Mouse (Mus musculus): ENCODE data around the gene Heatr6. TPM values are rescaled to one million over a fixed set of nuclear protein-coding genes. Genes with fewer than 3 reads are reported as not detected.

Heatr6 gene
- 3.6 and 13.1 TPM in 2 replicates for polyA plus RNA-seq (2011; ENCODE audit: insufficient read depth, insufficient read length, low replicate concordance, missing spikeins)

DNA sequence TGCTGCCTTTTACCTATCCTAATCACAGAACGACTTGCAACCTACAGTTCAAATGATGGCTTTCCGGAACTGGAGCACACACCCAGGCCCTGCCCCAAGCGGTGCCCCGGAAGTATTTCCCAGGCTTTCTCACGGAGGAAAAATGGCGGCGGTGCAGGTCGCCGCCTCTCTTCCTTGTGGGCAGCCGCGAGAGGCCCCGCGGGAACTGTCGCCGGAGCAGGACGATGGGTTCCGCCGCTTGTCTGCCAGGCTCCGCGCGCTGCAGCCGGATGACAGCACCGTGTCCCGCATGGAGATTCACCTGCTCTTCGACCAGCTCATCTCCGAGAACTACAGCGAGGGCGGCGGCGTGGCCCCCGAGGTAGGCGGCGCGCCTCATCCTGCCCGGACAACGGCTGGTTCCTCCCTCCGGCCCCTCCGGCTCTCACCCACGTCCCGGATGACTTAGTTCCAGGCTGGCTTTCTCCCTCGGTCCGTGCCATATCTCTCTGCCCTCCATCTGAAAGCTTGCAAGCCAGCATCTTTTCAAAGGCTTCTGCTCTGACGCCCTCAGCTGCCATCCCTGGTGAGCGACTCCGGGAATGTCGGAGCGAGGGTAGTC lies at the start of gene Heatr6:
Gene Heatr6 (plus strand): TSS at position 116 of the 601 bp plus-strand sequence.
- under 1% methylated on average over 47 of the region's 47 CpGs for WGBS
- no peaks in the 10 kb centered on the region; the same call in 1 of the 2 replicates for H3K4me1 ChIP-seq (ENCODE audit: control insufficient read depth, insufficient read depth, low read length)
- TF ChIP-seq CTCF (IDR thresholded peaks at IDR 0.05; ENCODE audit: control insufficient read depth, insufficient read depth, low read length) (no peak), POLR2A (IDR thresholded peaks at IDR 0.05; ENCODE audit: borderline replicate concordance, control insufficient read depth, low read depth, low read length) (peak; percentile 18; the same call in 1 of the 2 replicates)
- H3K4me3 ChIP-seq (replicated peaks; ENCODE audit: control insufficient read depth, low read depth, low read length) = peak within 1 kb of the TSS; percentile 88
- H3K27ac ChIP-seq (ENCODE audit: control insufficient read depth, insufficient read depth, low read depth, low read length, poor library complexity) = peak within 1 kb of the TSS; percentile 84

DNA sequence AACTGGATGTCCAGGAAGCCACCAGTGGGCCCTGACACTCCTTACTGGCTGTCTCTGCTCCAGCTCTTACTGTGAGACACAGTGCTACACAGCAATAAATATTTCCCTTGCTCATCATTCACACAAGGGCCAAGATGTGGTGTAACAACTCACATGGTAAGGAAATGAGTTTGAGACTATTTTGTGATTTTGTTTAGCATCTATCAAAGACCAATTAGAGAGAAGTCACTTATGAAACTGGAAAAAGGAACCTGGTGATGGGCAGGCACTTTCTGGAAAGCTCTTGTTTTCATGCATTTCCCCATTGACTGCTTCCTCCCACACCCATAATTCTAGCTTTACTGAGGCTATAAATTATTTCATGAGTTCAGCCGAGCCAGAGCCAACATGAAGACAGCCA lies 49.8 kb upstream of the Heatr6 start, which contains the start of gene Wfdc17:
Gene Wfdc17 (plus strand): TSS at position 287 of the 400 bp plus-strand sequence.
- Histone ChIP-seq H3K27ac (ENCODE audit: control insufficient read depth, insufficient read depth, low read depth, low read length, poor library complexity) (no peak within 1 kb of the TSS; the same call in 1 of the 2 replicates), H3K4me3 (replicated peaks; ENCODE audit: control insufficient read depth, low read depth, low read length) (no peak within 1 kb of the TSS), H3K4me1 (ENCODE audit: control insufficient read depth, insufficient read depth, low read length) (no peaks in the 10 kb centered on the region)
- TF ChIP-seq CTCF (IDR thresholded peaks at IDR 0.05; ENCODE audit: control insufficient read depth, insufficient read depth, low read length) (no peak), POLR2A (IDR thresholded peaks at IDR 0.05; ENCODE audit: borderline replicate concordance, control insufficient read depth, low read depth, low read length) (no peak)
- WGBS = 3% methylated on average over 1 of the region's 1 CpGs

DNA sequence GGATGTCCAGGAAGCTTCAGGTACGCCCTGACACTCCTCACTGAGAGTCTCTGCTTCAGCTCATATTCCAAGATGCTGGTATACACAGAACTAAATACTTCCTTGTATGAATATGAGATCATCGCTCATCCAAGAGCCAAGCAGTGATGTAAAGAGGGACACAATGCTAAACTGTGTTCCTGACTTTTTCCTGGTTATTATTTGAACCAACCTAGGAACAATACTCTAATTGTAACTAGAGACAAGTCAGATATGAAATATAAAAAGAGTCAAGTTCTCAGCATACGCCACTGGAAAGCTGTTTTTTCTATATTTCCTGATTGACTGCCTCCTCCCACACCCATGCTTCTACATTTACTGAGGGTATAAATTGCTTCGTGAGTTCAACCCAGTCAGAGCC lies 44.8 kb upstream of the Heatr6 start, which contains the start of gene Wfdc18:
Gene Wfdc18 (plus strand): TSS at position 301 of the 400 bp plus-strand sequence.
- WGBS = 59% methylated on average over 4 of the region's 4 CpGs
- H3K27ac ChIP-seq (ENCODE audit: control insufficient read depth, insufficient read depth, low read depth, low read length, poor library complexity) = no peak within 1 kb of the TSS
- H3K4me1 ChIP-seq (ENCODE audit: control insufficient read depth, insufficient read depth, low read length) = no peaks in the 10 kb centered on the region
- H3K4me3 ChIP-seq (replicated peaks; ENCODE audit: control insufficient read depth, low read depth, low read length) = no peak within 1 kb of the TSS
- no peak for TF ChIP-seq POLR2A (IDR thresholded peaks at IDR 0.05; ENCODE audit: borderline replicate concordance, control insufficient read depth, low read depth, low read length)

DNA sequence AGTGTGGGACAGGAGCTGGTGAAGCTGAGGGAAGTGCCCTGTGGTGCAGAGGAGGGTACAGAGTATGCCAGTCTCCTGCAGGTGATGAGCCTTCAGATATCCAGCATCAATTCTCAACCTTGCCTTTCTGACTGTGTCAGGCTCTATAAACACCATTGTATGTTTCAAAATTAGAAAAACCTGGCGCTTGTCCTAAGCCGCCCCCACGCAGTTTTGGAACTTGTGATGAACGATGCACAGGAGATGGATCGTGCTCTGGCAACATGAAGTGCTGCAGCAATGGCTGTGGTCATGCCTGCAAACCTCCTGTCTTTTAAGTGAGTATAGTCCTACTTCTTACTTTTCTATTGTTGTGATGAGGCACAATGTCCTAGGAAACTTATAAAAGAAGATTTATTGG lies 43.8 kb upstream of the Heatr6 start:
- Histone ChIP-seq H3K27ac (ENCODE audit: control insufficient read depth, insufficient read depth, low read depth, low read length, poor library complexity) (no peak overlapping the region), H3K4me3 (replicated peaks; ENCODE audit: control insufficient read depth, low read depth, low read length) (no peak overlapping the region), H3K4me1 (ENCODE audit: control insufficient read depth, insufficient read depth, low read length) (no peaks in the 10 kb centered on the region; the same call in 1 of the 2 replicates)
- WGBS = 86% methylated on average over 5 of the region's 5 CpGs
- TF ChIP-seq POLR2A (IDR thresholded peaks at IDR 0.05; ENCODE audit: borderline replicate concordance, control insufficient read depth, low read depth, low read length) = no peak
- no peak for TF ChIP-seq CTCF (IDR thresholded peaks at IDR 0.05; ENCODE audit: control insufficient read depth, insufficient read depth, low read length)

DNA sequence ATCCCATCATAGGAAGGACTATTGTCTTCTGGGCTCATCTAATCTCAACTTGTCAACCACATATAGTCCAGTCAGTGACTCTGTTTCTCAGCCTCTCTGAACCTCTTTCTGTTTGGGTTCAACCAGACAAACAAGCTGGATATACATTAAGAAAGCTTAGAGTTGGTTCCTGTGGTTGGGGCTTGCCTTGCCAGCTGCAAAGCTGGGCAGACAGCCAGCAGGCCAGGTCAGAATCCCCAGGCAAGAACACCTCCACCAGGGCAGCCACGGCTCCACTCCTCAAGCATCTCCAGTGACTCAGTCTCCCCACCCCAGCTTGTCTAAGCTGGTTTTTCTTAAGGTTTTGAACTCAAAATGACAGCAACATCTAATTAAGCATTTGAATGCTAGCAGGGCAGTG lies 40.8 kb upstream of the Heatr6 start:
- H3K4me1 ChIP-seq (ENCODE audit: control insufficient read depth, insufficient read depth, low read length) = peaks cover 1% of the 10 kb centered on the region; the same call in 1 of the 2 replicates
- 8% methylated on average over 1 of the region's 1 CpGs for WGBS
- no peak overlapping the region for H3K27ac ChIP-seq (ENCODE audit: control insufficient read depth, insufficient read depth, low read depth, low read length, poor library complexity)
- no peak for TF ChIP-seq POLR2A (IDR thresholded peaks at IDR 0.05; ENCODE audit: borderline replicate concordance, control insufficient read depth, low read depth, low read length)
- no peak for TF ChIP-seq CTCF (IDR thresholded peaks at IDR 0.05; ENCODE audit: control insufficient read depth, insufficient read depth, low read length)
- no peak overlapping the region for H3K4me3 ChIP-seq (replicated peaks; ENCODE audit: control insufficient read depth, low read depth, low read length)

DNA sequence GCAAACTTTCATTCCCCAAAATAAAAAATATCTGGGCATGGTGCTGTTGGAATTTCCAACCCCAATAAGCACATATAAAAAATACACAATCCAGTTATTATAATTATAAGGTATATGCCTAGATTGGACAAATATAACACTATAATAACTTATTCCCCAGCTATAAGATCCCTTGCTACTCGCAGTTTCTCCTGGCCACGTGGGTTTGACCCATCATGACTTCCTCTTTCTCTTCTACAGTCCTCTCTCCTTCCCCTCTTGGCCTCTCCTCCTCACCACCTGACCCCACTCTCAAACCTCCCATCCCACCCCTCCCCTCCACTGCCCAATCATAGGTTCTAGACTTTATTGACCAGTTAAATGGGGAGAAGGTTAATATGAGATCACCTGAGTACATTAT lies 39.6 kb upstream of the Heatr6 start:
- TF ChIP-seq CTCF (IDR thresholded peaks at IDR 0.05; ENCODE audit: control insufficient read depth, insufficient read depth, low read length) = no peak
- no peak for TF ChIP-seq POLR2A (IDR thresholded peaks at IDR 0.05; ENCODE audit: borderline replicate concordance, control insufficient read depth, low read depth, low read length)
- H3K4me1 ChIP-seq (ENCODE audit: control insufficient read depth, insufficient read depth, low read length) = peaks cover 1% of the 10 kb centered on the region; the same call in 1 of the 2 replicates
- no peak overlapping the region for H3K4me3 ChIP-seq (replicated peaks; ENCODE audit: control insufficient read depth, low read depth, low read length)
- WGBS = 5% methylated on average over 2 of the region's 2 CpGs
- H3K27ac ChIP-seq (ENCODE audit: control insufficient read depth, insufficient read depth, low read depth, low read length, poor library complexity) = no peak overlapping the region

DNA sequence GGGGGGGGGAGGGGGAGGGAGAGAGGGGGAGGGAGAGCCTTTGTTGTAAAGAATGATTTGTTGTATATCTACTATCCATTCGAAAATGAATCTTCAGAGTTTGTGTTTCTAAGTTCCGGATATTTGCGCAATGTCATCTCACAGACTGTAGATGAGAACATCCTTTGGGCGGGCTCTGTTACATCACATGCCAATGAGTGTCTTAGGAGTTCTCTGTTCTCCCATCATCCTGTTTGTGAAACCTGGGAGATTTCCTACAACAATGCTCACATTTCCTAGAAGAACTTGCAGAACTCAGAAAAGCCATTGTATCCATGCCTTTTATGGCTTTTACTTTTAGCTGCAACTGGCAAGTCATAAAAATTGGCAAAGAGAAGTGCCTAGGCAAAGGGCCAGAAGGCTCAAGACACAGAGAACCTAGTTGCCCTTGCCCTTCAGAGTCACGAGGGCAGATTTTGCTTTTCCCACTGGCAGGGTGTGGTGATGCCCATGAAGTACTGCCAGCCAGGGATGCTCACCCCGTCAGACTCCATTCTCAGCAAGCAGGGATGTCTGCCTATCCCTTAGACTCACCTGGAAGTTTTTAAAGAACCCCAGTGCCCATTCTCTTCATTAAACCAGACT lies 36.3 kb upstream of the Heatr6 start:
- WGBS = 44% methylated on average over 6 of the region's 6 CpGs
- H3K4me1 ChIP-seq (ENCODE audit: control insufficient read depth, insufficient read depth, low read length) = peaks cover 1% of the 10 kb centered on the region; the same call in 1 of the 2 replicates
- TF ChIP-seq CTCF (IDR thresholded peaks at IDR 0.05; ENCODE audit: control insufficient read depth, insufficient read depth, low read length) (no peak), POLR2A (IDR thresholded peaks at IDR 0.05; ENCODE audit: borderline replicate concordance, control insufficient read depth, low read depth, low read length) (no peak)
- no peak overlapping the region for H3K4me3 ChIP-seq (replicated peaks; ENCODE audit: control insufficient read depth, low read depth, low read length)
- H3K27ac ChIP-seq (ENCODE audit: control insufficient read depth, insufficient read depth, low read depth, low read length, poor library complexity) = no peak overlapping the region

DNA sequence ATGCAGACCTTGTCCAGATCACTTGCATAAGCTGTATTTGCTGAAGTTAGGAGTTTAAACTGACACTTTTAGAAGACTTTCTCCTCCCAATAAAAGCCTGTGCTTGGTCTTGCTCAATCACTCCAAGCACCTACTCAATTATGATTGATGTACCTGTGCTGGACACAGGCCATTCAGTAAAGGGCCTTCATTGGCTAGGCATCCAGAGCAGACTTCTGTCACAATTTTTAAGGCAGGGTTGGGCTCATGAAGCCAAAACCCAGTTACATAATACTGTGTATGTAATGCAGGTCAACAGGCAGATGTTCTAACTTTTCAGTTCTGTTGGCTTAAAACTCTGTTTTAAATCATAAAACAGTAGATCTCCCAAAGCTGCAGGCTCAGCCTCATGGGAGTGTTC lies 32.7 kb upstream of the Heatr6 start:
- TF ChIP-seq CTCF (IDR thresholded peaks at IDR 0.05; ENCODE audit: control insufficient read depth, insufficient read depth, low read length) (no peak), POLR2A (IDR thresholded peaks at IDR 0.05; ENCODE audit: borderline replicate concordance, control insufficient read depth, low read depth, low read length) (no peak)
- Histone ChIP-seq H3K4me1 (ENCODE audit: control insufficient read depth, insufficient read depth, low read length) (peaks cover 1% of the 10 kb centered on the region; the same call in 1 of the 2 replicates), H3K4me3 (replicated peaks; ENCODE audit: control insufficient read depth, low read depth, low read length) (no peak overlapping the region), H3K27ac (ENCODE audit: control insufficient read depth, insufficient read depth, low read depth, low read length, poor library complexity) (no peak overlapping the region)

All from bone marrow, adult 2 months (tissue).